In the genomic region with DNA sequence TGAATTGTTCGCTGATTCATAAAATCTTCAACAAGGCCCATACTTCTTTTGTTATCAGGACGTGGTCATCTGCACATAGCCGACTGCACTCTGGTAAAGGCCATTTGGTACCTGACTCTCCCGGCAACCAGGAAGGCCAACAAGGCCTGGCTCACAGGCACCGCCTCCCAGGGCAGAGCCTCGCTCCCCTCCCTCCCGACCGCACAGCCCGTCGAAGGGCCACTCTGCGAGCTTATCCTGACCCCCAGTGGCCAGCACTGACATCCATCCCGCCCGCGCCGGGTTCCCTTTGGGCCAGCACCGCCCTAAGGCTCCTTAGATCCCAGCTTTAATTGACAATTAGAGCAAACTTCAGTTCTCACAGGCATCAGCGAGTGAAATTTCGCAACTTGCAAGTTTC, we compare ENCODE assay signal across 8 mouse cellular contexts.
DNase-seq lines count a peak whose midpoint lies in the region; ATAC-seq and TF ChIP-seq lines count a peak whose summit lies in the region.

No protein-coding gene starts in this region.

- H3K4me1 ChIP-seq in embryonic facial prominence, embryonic 11.5 days (ENCODE audit: control insufficient read depth, insufficient read depth, low read length): peaks cover 3% of the 10 kb centered on the region; the same call in 1 of the 2 replicates
- no peaks in the 10 kb centered on the region for H3K4me1 ChIP-seq in kidney, adult 2 months (ENCODE audit: control insufficient read depth, insufficient read depth, low read length)
- peaks cover 15% of the 10 kb centered on the region for H3K4me1 ChIP-seq in liver, embryonic 12.5 days
- H3K4me1 ChIP-seq in stomach, embryonic 14.5 days (ENCODE audit: control insufficient read depth, insufficient read depth, low read length): no peaks in the 10 kb centered on the region

- WGBS in embryonic facial prominence, embryonic 11.5 days: 2% methylated on average over 18 of the region's 18 CpGs
- 3% methylated on average over 18 of the region's 18 CpGs for WGBS in kidney, adult 2 months
- 1% methylated on average over 18 of the region's 18 CpGs for WGBS in liver, embryonic 12.5 days (ENCODE audit: insufficient replicate concordance)
- WGBS in stomach, embryonic 14.5 days: 2% methylated on average over 18 of the region's 18 CpGs

- peak; percentile 54 to 57 for DNase-seq in left cerebral cortex, adult 18-20 months (ENCODE audit: low spot score in 2 of 2)
- no peak for DNase-seq in left cerebral cortex, adult 11 months (ENCODE audit: low spot score)
- peak; percentile 88 for DNase-seq in embryonic facial prominence, embryonic 11.5 days (ENCODE audit: low spot score)
- peak; percentile 71 for DNase-seq in heart, adult 8-10 months (ENCODE audit: low spot score)
- DNase-seq in kidney, adult 2 months: peak; percentile 70

- no peaks in the 10 kb centered on the region for H3K27me3 ChIP-seq in embryonic facial prominence, embryonic 11.5 days (ENCODE audit: control insufficient read depth, insufficient read depth, low read length)
- 0 out of 2 replicates have a peak, but pooled peaks cover 2% of the 10 kb centered on the region for H3K27me3 ChIP-seq in kidney, adult 2 months (replicated peaks; ENCODE audit: control insufficient read depth, insufficient read depth, low read length)
- no peaks in the 10 kb centered on the region for H3K27me3 ChIP-seq in liver, embryonic 12.5 days (replicated peaks)
- H3K27me3 ChIP-seq in myocyte (ENCODE audit: control insufficient read depth, insufficient read depth, insufficient read length): no peaks in the 10 kb centered on the region
- no peaks in the 10 kb centered on the region for H3K27me3 ChIP-seq in stomach, embryonic 14.5 days (ENCODE audit: control insufficient read depth, insufficient read depth, low read length)

- TF ChIP-seq CTCF in kidney, adult 2 months (conservative IDR thresholded peaks at IDR 0.05; ENCODE audit: insufficient read depth, insufficient read length, low read depth, low read length): peak; percentile 61

- no peaks in the 10 kb centered on the region for H3K9me3 ChIP-seq in embryonic facial prominence, embryonic 11.5 days (replicated peaks; ENCODE audit: control insufficient read depth, low read length)
- H3K9me3 ChIP-seq in liver, embryonic 12.5 days (replicated peaks): no peaks in the 10 kb centered on the region
- H3K9me3 ChIP-seq in stomach, embryonic 14.5 days (ENCODE audit: control insufficient read depth, low read depth, low read length): no peaks in the 10 kb centered on the region

- no peaks in the 10 kb centered on the region for H3K79me2 ChIP-seq in myocyte (ENCODE audit: control insufficient read depth, insufficient read depth)

- no peak overlapping the region for H3ac ChIP-seq in myocyte (ENCODE audit: control insufficient read depth, insufficient read length)

- H3K4me3 ChIP-seq in embryonic facial prominence, embryonic 11.5 days (ENCODE audit: low read depth, low read length): peak overlapping the region; percentile 8; the same call in 1 of the 2 replicates
- peak overlapping the region; percentile 37 for H3K4me3 ChIP-seq in kidney, adult 2 months (ENCODE audit: insufficient read depth, low read depth, low read length)
- peak overlapping the region; percentile 49 for H3K4me3 ChIP-seq in liver, embryonic 12.5 days
- no peak overlapping the region for H3K4me3 ChIP-seq in myocyte
- H3K4me3 ChIP-seq in stomach, embryonic 14.5 days (ENCODE audit: low read depth, low read length): peak overlapping the region; percentile 20

- H3K9ac ChIP-seq in embryonic facial prominence, embryonic 11.5 days (replicated peaks; ENCODE audit: low read length): no peak overlapping the region
- H3K9ac ChIP-seq in liver, embryonic 12.5 days: peak overlapping the region; percentile 50; the same call in 1 of the 2 replicates
- H3K9ac ChIP-seq in stomach, embryonic 14.5 days (replicated peaks; ENCODE audit: low read depth, low read length): no peak overlapping the region

- no peaks in the 10 kb centered on the region for H3K36me3 ChIP-seq in embryonic facial prominence, embryonic 11.5 days (replicated peaks; ENCODE audit: control insufficient read depth, insufficient read depth, low read depth, low read length)
- H3K36me3 ChIP-seq in kidney, adult 2 months (ENCODE audit: control insufficient read depth, insufficient read depth, low read length): no peaks in the 10 kb centered on the region
- no peaks in the 10 kb centered on the region for H3K36me3 ChIP-seq in liver, embryonic 12.5 days
- H3K36me3 ChIP-seq in myocyte (ENCODE audit: control insufficient read depth, insufficient read depth): no peaks in the 10 kb centered on the region
- no peaks in the 10 kb centered on the region for H3K36me3 ChIP-seq in stomach, embryonic 14.5 days (ENCODE audit: control insufficient read depth, insufficient read depth, low read length)

- ATAC-seq in embryonic facial prominence, embryonic 11.5 days (replicated peaks; ENCODE audit: insufficient number of reproducible peaks, low FRiP score, low TSS enrichment, low read depth): peak; percentile 84
- peak; percentile 86 for ATAC-seq in liver, embryonic 12.5 days
- ATAC-seq in stomach, embryonic 14.5 days (ENCODE audit: insufficient number of reproducible peaks, insufficient read depth, low FRiP score, low read depth): peak; percentile 92

- no peak for TF ChIP-seq POLR2A in kidney, adult 2 months (IDR thresholded peaks at IDR 0.05; ENCODE audit: low read depth, low read length)
- TF ChIP-seq POLR2A in myocyte (IDR thresholded peaks at IDR 0.05; ENCODE audit: insufficient read length, low read depth): no peak

- peak overlapping the region; percentile 40 for H3K4me2 ChIP-seq in embryonic facial prominence, embryonic 11.5 days (ENCODE audit: low read depth, low read length)
- peak overlapping the region; percentile 71 for H3K4me2 ChIP-seq in liver, embryonic 12.5 days
- peak overlapping the region; percentile 64 for H3K4me2 ChIP-seq in myocyte (ENCODE audit: low read depth)
- peak overlapping the region; percentile 38 for H3K4me2 ChIP-seq in stomach, embryonic 14.5 days (replicated peaks; ENCODE audit: low read depth, low read length)

- H3K27ac ChIP-seq in embryonic facial prominence, embryonic 11.5 days (replicated peaks; ENCODE audit: low read depth, low read length): no peak overlapping the region
- H3K27ac ChIP-seq in kidney, adult 2 months (ENCODE audit: insufficient read depth, low read depth, low read length): no peak overlapping the region
- H3K27ac ChIP-seq in liver, embryonic 12.5 days: no peak overlapping the region
- H3K27ac ChIP-seq in stomach, embryonic 14.5 days (ENCODE audit: low read length): no peak overlapping the region

TF ChIP-seq in myocyte, 11 proteins besides CTCF, POLR2A, EP300 and RAD21:
- TF ChIP-seq MAX (IDR thresholded peaks at IDR 0.05; ENCODE audit: low read depth) (no peak), CEBPB (IDR thresholded peaks at IDR 0.05; ENCODE audit: insufficient read depth, poor library complexity, severe bottlenecking) (no peak), SRF (IDR thresholded peaks at IDR 0.05; ENCODE audit: control insufficient read depth, insufficient read length, low read depth) (no peak), POLR2AphosphoS2 (IDR thresholded peaks at IDR 0.05; ENCODE audit: insufficient read length, low read depth) (no peak), MYOG (IDR thresholded peaks at IDR 0.05; ENCODE audit: control insufficient read depth in 1 of 3, insufficient read depth in 1 of 3, insufficient read length in 2 of 3, low read depth in 2 of 3) (no peak), MYOD1 (IDR thresholded peaks at IDR 0.05; ENCODE audit: control insufficient read depth in 1 of 3, insufficient read length in 2 of 3, low read depth in 2 of 3) (no peak), TCF3 (IDR thresholded peaks at IDR 0.05; ENCODE audit: insufficient read length, low read depth) (no peak), E2F4 (IDR thresholded peaks at IDR 0.05; ENCODE audit: insufficient read depth) (no peak), REST (IDR thresholded peaks at IDR 0.05; ENCODE audit: insufficient read depth, insufficient read length) (no peak), TCF12 (IDR thresholded peaks at IDR 0.05; ENCODE audit: insufficient read depth, poor library complexity, severe bottlenecking) (no peak), USF1 (IDR thresholded peaks at IDR 0.05; ENCODE audit: low read depth) (no peak)
